Mouse (Mus musculus): ENCODE data around the gene Aftph.
A peak's percentile ranks its signal among the peaks of the same experiment; 100 is the strongest.

Gene Aftph

DNA sequence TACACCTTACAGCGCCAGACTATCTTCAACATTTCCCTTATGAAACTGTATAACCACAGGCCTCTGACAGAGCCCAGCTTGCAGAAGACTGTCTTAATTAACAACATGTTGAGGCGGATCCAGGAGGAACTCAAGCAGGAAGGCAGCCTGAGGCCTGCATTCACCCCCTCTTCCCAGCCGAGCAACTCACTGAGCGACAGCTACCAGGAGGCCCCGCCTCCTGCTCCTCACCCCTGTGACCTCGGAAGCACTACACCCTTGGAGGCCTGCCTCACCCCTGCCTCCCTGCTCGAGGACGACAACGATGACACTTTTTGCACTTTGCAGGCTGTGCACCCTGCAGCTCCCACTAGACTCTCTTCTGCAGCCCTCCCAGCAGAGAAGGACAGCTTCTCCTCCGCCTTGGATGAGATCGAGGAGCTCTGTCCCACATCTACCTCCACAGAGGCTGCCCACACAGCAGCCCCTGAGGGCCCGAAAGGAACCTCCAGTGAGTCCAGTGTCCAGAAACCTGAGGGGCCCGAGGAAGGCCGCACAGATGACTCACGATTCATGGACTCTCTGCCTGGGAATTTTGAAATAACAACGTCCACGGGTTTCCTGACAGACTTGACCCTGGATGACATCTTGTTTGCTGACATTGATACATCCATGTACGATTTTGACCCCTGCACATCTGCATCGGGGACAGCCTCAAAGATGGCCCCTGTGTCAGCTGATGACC lies 93.3 kb downstream of the Aftph start:
- no peak for DNase-seq (ENCODE audit: extremely low read depth, low read depth)

- DNase-seq (ENCODE audit: extremely low read depth, low read depth), result no peak
These were observed 94.2 kb downstream of the Aftph start for GRCm38 (mm10) chr11:20646986-20647726.

DNA sequence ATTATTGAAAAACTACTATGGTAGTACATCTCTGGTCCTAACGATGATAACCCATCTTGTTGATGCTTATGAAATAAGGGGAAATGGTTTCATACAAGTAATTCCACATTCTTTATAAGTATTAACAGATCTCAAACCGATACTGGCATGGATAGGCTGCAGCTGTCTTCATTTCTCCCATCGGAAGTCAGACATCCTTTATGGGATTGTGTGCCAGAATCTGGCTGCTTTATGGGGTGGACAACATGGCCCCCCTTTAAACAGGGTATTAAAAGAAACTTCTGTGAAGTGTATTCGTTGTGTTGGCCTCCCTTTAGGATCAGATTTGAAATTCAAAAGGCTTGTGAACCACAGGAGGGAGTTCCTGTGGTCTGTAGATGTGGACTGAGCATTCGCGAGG lies 95.2 kb downstream of the Aftph start:
- no peak for DNase-seq (ENCODE audit: extremely low read depth, low read depth)

DNA sequence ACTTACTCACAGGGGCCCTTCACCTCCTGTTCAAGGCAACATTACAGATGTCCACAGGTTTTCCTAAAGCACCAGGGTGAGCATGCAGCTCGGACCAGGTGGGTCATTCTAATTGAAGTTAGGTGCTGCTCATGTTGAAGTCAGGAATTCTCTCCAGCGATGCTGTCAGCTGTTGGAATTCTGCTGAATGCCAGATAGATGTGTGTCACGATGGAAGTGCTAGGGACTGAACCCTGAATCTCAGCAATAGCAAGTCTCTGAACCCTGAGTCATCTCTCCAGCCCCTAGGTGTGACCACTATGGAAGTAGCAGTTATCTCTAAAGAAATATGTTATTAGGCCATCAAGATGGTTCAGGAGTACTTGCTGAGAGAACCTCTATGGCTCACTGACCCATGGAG lies 95.9 kb downstream of the Aftph start:
- DNase-seq (ENCODE audit: extremely low read depth, low read depth), result no peak

GRCm38 (mm10) chr11:20644872-20645271 lies 96.5 kb downstream of the Aftph start:
- DNase-seq (ENCODE audit: extremely low read depth, low read depth), result no peak

GRCm38 (mm10) chr11:20644166-20644565 lies 97.2 kb downstream of the Aftph start:
- no peak for DNase-seq (ENCODE audit: extremely low read depth, low read depth)

- DNase-seq (ENCODE audit: extremely low read depth, low read depth), result no peak
These were observed 98.2 kb downstream of the Aftph start for GRCm38 (mm10) chr11:20643161-20643560.

DNA sequence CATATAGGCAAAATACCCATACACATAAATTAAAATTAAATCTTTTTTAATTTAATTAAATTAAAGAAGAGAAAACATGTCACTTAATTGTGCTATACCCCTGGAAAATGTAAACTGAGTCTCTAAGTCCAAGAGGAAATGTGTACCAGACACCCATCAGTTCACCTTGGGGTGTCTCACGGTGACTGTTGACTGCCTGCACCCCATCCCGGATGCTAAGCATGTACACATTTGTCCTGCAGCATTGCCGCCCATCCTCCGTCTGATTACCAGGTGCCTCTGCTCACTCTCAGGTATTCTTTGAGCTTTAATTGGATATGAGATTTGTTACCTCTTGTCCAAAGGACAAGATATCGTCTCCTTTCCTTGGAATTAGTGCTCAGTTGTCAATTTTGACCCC lies 99.1 kb downstream of the Aftph start:
- no peak for DNase-seq (ENCODE audit: extremely low read depth, low read depth)

GRCm38 (mm10) chr11:20639918-20640447 lies 101.4 kb downstream of the Aftph start:
- no peak for DNase-seq (ENCODE audit: extremely low read depth, low read depth)

- no peak for DNase-seq (ENCODE audit: extremely low read depth, low read depth)
These were observed 102.5 kb downstream of the Aftph start for GRCm38 (mm10) chr11:20638841-20639240.

GRCm38 (mm10) chr11:20637060-20637459 lies 104.3 kb downstream of the Aftph start:
- no peak for DNase-seq (ENCODE audit: extremely low read depth, low read depth)

DNA sequence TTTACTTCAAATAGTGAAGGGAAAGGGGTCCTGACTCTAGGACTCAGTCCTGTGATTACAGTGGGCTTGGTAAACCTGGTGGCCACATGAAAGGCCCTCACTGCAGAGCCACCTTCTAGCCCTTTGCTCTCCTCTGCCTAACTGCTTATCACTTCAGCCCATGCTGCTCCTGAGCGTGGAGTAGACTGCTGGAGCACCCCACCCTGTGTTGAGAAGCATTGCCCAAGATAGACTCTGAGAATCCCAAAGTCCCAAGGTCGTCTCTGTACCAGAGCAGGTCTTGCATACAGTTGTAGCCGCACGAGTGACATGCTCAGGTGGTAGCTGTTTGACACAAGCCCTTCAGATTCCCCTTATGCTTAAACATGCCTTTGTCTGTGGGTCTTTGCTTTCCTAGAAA lies 105.3 kb downstream of the Aftph start:
- DNase-seq (ENCODE audit: extremely low read depth, low read depth), result peak; percentile 59

DNA sequence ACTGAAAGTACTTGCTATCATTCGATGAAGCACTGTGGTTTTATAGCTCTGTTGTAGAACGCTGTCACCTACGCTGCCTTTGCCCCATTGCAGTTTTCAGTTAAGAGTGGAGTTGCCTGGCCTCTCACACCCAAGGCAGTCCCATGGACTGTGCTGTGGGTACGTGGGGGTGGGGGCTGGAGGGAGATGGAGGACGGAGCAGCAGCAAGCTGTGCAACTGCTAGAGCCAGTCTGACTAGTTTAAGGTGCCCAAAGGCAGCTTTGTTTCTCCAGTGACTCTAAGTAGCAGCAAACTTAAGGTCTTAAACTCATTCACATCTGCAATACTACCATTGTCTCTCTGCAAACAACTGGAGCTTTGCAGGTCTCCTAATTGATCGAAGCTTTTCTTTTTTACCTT lies 105.7 kb downstream of the Aftph start:
- no peak for DNase-seq (ENCODE audit: extremely low read depth, low read depth)
